Mouse (Mus musculus): ENCODE measurements around the gene CN725425. TPM values are rescaled to one million over a fixed set of nuclear protein-coding genes. Genes with fewer than 3 reads are reported as not detected.

Gene CN725425
- polyA plus RNA-seq (2015; fragmentation: Nextera tagmentation; extraction: Ambion mirVana) = 0.07 TPM in 1 of 2 replicates, not detected in the other

DNA sequence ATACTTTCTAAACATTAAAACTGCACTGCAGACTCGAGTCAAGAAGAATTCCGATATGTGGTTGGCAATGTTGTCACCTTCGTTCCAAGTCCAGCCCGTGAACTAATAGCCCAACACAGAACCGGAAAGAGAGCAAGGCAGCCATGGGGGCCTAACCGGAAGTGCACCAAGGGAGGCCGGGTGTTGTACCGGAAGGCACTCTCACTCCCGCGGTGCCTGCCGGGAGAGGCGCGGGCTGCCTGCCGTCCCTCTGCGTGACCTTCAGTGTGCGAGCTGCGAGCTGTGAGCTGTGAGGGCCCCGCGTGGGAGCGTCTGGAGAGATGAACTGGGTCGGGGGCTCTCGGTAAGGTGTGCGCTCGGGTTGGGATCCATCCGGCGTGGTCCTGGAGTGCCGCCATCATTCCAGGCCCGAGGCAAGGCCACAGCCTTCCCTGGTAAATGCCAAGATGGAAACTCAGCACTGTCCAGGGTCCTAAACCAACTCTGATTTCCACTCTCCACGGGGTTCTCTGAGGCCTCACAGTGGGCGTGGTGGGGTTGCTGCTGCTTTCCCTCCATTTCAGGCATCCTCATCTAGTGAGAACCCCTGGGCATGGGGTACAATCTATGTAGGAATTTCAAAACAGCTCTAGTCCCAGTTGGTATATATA lies at the start of gene CN725425:
Gene CN725425, plus strand, starts transcription at position 239 of the 650 bp plus-strand sequence.
- Histone ChIP-seq H3K27me3 (ENCODE audit: insufficient read depth, low read length) (no peaks in the 10 kb centered on the region), H3K4me2 (ENCODE audit: low read depth, low read length) (no peak within 1 kb of the TSS), H3K4me1 (ENCODE audit: insufficient read depth) (peaks cover 12% of the 10 kb centered on the region), H3K36me3 (replicated peaks; ENCODE audit: insufficient read depth, low read length) (no peaks in the 10 kb centered on the region), H3K9me3 (ENCODE audit: low read length) (no peaks in the 10 kb centered on the region), H3K4me3 (ENCODE audit: low read depth, low read length) (no peak within 1 kb of the TSS), H3K27ac (ENCODE audit: low read depth) (no peak within 1 kb of the TSS; the same call in 1 of the 2 replicates), H3K9ac (replicated peaks) (no peak within 1 kb of the TSS)
- ATAC-seq (no peak), DNase-seq (no peak)
- TF ChIP-seq EP300 (IDR thresholded peaks at IDR 0.05; ENCODE audit: low read depth) = no peak
- WGBS (ENCODE audit: insufficient replicate concordance) = 90% methylated on average over 30 of the region's 30 CpGs

DNA sequence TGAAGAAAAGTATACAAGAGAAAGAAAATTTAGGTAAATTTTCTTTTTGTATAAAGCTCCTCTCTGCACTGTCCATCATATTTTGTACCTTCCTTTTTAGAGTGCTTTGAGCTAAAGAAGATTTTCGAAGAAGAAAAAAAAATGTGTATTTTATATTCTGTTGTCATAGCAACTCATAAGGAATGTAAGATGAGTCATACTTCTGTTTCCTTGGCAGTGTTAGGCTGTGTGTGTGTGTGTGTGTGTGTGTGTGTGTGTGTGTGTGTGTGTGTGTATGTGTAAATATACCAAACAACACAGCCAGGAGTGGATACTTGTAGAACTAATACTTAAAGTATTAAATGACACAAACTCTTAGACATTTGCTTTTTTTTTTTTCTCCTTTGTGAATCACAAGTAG lies 46.7 kb upstream of the CN725425 start:
- Histone ChIP-seq H3K9me3 (ENCODE audit: low read length) (no peaks in the 10 kb centered on the region), H3K27ac (ENCODE audit: low read depth) (no peak overlapping the region), H3K27me3 (ENCODE audit: insufficient read depth, low read length) (no peaks in the 10 kb centered on the region), H3K4me2 (ENCODE audit: low read depth, low read length) (no peak overlapping the region), H3K4me1 (ENCODE audit: insufficient read depth) (no peaks in the 10 kb centered on the region), H3K9ac (replicated peaks) (no peak overlapping the region), H3K4me3 (ENCODE audit: low read depth, low read length) (no peak overlapping the region), H3K36me3 (replicated peaks; ENCODE audit: insufficient read depth, low read length) (peaks cover 23% of the 10 kb centered on the region)
- 62% methylated on average over 1 of the region's 1 CpGs for WGBS (ENCODE audit: insufficient replicate concordance)
- no peak for DNase-seq
- no peak for ATAC-seq
- TF ChIP-seq EP300 (IDR thresholded peaks at IDR 0.05; ENCODE audit: low read depth) (no peak), CTCF (IDR thresholded peaks at IDR 0.05; ENCODE audit: low read depth) (no peak)

DNA sequence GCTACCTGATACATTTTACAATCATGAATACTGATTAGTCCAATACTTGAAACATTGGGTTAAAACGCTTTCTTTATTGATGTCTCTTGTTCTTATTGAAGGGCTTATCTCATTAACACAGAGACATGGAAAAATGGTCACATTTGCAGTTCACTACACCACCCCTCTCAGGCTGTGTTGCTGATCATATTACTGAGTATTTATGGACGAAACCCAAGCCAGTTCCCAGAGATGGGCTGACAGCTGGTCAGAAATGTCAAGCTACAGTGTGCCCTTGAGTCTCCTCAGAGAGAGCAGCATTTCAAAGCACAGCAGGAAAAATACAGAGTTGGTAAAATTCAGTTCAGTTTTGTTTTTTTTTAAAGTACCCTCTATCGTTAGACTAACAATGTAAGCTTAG lies 46.0 kb upstream of the CN725425 start:
- Histone ChIP-seq H3K27ac (ENCODE audit: low read depth) (no peak overlapping the region), H3K36me3 (replicated peaks; ENCODE audit: insufficient read depth, low read length) (peaks cover 22% of the 10 kb centered on the region), H3K9me3 (ENCODE audit: low read length) (no peaks in the 10 kb centered on the region), H3K27me3 (ENCODE audit: insufficient read depth, low read length) (no peaks in the 10 kb centered on the region), H3K4me1 (ENCODE audit: insufficient read depth) (no peaks in the 10 kb centered on the region), H3K9ac (replicated peaks) (no peak overlapping the region), H3K4me2 (ENCODE audit: low read depth, low read length) (no peak overlapping the region), H3K4me3 (ENCODE audit: low read depth, low read length) (no peak overlapping the region)
- no peak for ATAC-seq
- TF ChIP-seq EP300 (IDR thresholded peaks at IDR 0.05; ENCODE audit: low read depth) (no peak), CTCF (IDR thresholded peaks at IDR 0.05; ENCODE audit: low read depth) (no peak)
- DNase-seq = no peak
- WGBS (ENCODE audit: insufficient replicate concordance) = 77% methylated on average over 3 of the region's 3 CpGs

DNA sequence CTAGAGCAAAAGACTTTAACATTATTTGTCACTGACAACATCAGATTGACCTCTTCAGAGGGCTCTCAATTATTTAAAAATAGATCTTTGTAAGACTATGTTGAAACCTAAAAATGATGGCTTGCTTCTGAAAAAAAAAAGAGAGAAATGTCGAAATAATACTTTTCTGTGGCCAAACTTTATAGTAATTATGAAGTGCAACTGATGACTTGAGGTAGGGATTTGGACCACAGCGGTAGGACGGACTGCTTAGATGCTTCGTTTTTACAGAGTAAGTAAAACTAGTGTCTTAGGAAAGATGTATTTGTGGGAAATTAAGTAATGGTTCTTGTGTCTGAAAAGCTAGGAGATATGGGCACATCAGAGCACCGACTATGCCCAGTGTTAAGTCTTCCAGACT lies 38.1 kb upstream of the CN725425 start:
- no peaks in the 10 kb centered on the region for H3K4me1 ChIP-seq (ENCODE audit: insufficient read depth)
- H3K27me3 ChIP-seq (ENCODE audit: insufficient read depth, low read length) = no peaks in the 10 kb centered on the region
- WGBS (ENCODE audit: insufficient replicate concordance) = 75% methylated on average over 5 of the region's 5 CpGs
- no peak overlapping the region for H3K4me2 ChIP-seq (ENCODE audit: low read depth, low read length)
- no peaks in the 10 kb centered on the region for H3K9me3 ChIP-seq (ENCODE audit: low read length)
- H3K36me3 ChIP-seq (replicated peaks; ENCODE audit: insufficient read depth, low read length) = peaks cover 31% of the 10 kb centered on the region
- TF ChIP-seq EP300 (IDR thresholded peaks at IDR 0.05; ENCODE audit: low read depth) (no peak), CTCF (IDR thresholded peaks at IDR 0.05; ENCODE audit: low read depth) (no peak)
- H3K9ac ChIP-seq (replicated peaks) = no peak overlapping the region
- H3K4me3 ChIP-seq (ENCODE audit: low read depth, low read length) = no peak overlapping the region
- H3K27ac ChIP-seq (ENCODE audit: low read depth) = no peak overlapping the region
- ATAC-seq (no peak), DNase-seq (no peak)

DNA sequence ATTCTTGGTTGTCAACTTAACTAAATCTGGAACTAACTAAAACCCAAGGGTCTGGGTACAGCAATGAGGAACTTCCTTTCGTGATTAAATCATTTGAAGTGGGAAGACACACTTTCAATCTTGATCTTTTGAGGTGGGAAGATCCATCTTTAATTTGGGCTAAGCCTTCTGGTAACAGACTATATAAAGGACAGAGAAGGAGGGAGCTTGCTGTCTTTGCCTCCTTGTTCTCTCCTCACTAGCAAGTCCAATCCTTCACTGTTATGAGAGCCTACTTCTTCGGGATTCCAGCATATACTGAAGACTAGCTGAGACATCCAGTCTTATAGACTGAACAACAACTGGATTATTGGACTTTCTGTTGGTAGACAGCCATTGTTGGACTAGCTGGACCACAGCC lies 35.8 kb upstream of the CN725425 start:
- Histone ChIP-seq H3K9ac (replicated peaks) (no peak overlapping the region), H3K9me3 (ENCODE audit: low read length) (no peaks in the 10 kb centered on the region), H3K4me1 (ENCODE audit: insufficient read depth) (no peaks in the 10 kb centered on the region), H3K4me2 (ENCODE audit: low read depth, low read length) (no peak overlapping the region), H3K4me3 (ENCODE audit: low read depth, low read length) (no peak overlapping the region), H3K27me3 (ENCODE audit: insufficient read depth, low read length) (no peaks in the 10 kb centered on the region), H3K27ac (ENCODE audit: low read depth) (no peak overlapping the region), H3K36me3 (replicated peaks; ENCODE audit: insufficient read depth, low read length) (peaks cover 25% of the 10 kb centered on the region)
- no peak for TF ChIP-seq EP300 (IDR thresholded peaks at IDR 0.05; ENCODE audit: low read depth)
- no peak for TF ChIP-seq CTCF (IDR thresholded peaks at IDR 0.05; ENCODE audit: low read depth)
- ATAC-seq = no peak
- no peak for DNase-seq
- 71% methylated on average over 2 of the region's 2 CpGs for WGBS (ENCODE audit: insufficient replicate concordance)

DNA sequence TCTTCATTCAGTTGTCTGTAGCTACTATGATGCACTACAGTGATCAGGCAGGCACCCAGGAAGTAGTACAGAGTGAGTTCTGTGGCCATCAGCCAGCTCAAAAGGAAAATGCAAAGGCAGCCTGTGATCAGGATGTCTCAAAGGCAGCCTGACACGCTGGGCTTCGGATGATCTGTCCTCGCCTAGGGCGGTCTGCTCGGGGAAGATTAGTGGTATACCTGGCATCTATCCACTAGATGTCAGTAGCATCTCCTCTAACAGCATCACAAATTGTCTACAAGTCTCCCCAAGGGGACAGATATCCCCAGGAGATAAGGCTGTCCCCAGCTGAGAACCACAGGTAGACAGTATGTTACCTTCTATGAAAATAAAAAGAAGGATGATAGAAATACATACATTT lies 34.3 kb upstream of the CN725425 start:
- Histone ChIP-seq H3K9me3 (ENCODE audit: low read length) (no peaks in the 10 kb centered on the region), H3K4me2 (ENCODE audit: low read depth, low read length) (no peak overlapping the region), H3K36me3 (replicated peaks; ENCODE audit: insufficient read depth, low read length) (peaks cover 19% of the 10 kb centered on the region; the same call in 1 of the 2 replicates), H3K27ac (ENCODE audit: low read depth) (no peak overlapping the region), H3K9ac (replicated peaks) (no peak overlapping the region), H3K27me3 (ENCODE audit: insufficient read depth, low read length) (no peaks in the 10 kb centered on the region), H3K4me3 (ENCODE audit: low read depth, low read length) (no peak overlapping the region), H3K4me1 (ENCODE audit: insufficient read depth) (no peaks in the 10 kb centered on the region; the same call in 1 of the 2 replicates)
- WGBS (ENCODE audit: insufficient replicate concordance) = 17% methylated on average over 5 of the region's 5 CpGs
- ATAC-seq = peak; percentile 59
- TF ChIP-seq CTCF (IDR thresholded peaks at IDR 0.05; ENCODE audit: low read depth) = peak; percentile 66
- TF ChIP-seq EP300 (IDR thresholded peaks at IDR 0.05; ENCODE audit: low read depth) = no peak
- DNase-seq = no peak

Measured in liver, postnatal 0 days (tissue).